ENCODE assay signal across 11 mouse cellular contexts in the genomic region with DNA sequence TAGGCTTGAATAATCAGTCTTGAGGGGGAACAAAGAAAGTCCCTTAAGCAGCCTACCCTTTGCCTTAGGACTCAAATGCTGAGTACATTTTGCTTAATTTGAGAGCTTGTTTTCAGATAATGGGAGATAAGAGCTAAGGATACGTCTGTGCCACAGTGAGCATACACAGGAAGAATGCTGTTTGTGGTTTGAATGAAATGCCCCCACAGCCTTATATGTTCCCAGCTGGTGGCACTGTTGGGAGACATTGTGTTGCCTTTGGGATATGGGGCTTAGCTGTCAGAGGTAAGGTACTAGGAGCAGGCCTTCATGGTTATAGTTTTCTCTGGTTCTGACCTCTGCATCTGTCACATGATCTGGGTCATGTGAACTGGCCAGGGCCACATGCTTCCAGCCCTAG.
"Had no signal": no experiment of that assay in that cellular context is flagged by ENCODE, and none has a peak within 500 bp of the region (broad histone marks: within the 10 kb centered on the region; RNA-seq: fewer than 3 reads in every experiment).

No protein-coding gene starts in this region.

- ATAC-seq: liver, postnatal 0 days; lung, postnatal 0 days had no signal

- DNase-seq: kidney, postnatal 25 days; layer of hippocampus, adult 9-11 months; layer of hippocampus, postnatal 36 days; liver, postnatal 0 days; lung, embryonic 14.5 days; lung, postnatal 36 days; midbrain, embryonic 14.5 days; thymus, adult 2 months; thymus, postnatal 14 days; thymus, postnatal 4 days had no signal
